Mouse (Mus musculus): Measurements from ENCODE around the gene Rab28.

- no peak for TF ChIP-seq POLR2A (IDR thresholded peaks at IDR 0.05; ENCODE audit: insufficient read depth, low read length)
- TF ChIP-seq CTCF (IDR thresholded peaks at IDR 0.05; ENCODE audit: low read depth, low read length) = no peak
Measured at GRCm38 (mm10) chr5:41625544-41625943, 82.4 kb downstream of the Rab28 start.

All from ES-Bruce4 (cell line).